Mouse (Mus musculus) CH12.LX (cell line): ENCODE measurements around the gene Bco2. TPM values are rescaled to one million over a fixed set of nuclear protein-coding genes. Genes with fewer than 3 reads are reported as not detected.

ENCODE experiments used
- polyA plus RNA-seq: library from polyadenylated mRNA; unstranded; fragments of >175 nt; gene quantifications from 2 replicates; pipeline ENCODE4 v1.2.1, GENCODE M21; 2012; ENCODE audit warnings: low read depth; ENCODE audit not compliant: insufficient read length
- total RNA-seq, 2 experiments: library from RNA; depleted of rRNA; stranded (reverse); fragments of 300-350 nt in 1 of 2; fragments of >200 nt in 1 of 2; gene quantifications; 2 replicates each; pipeline ENCODE4 v1.2.3; 2012 to 2014

Gene Bco2
- total and polyA plus RNA-seq, 3 experiments = 0.68 to 1.2 (median 0.93) TPM

Other genes starting within 250 kb of the Bco2 start
- gene Rpl10-ps3, start 210.2 kb downstream of the Bco2 start, total RNA-seq (2012; rRNA removed) = 245 and 373 TPM in 2 replicates
- gene Rpl10-ps3, start 210.2 kb downstream of the Bco2 start, total RNA-seq (2014; rRNA removed) = 1,294 and 1,369 TPM in 2 replicates
- gene Rpl10-ps3, start 210.2 kb downstream of the Bco2 start, polyA plus RNA-seq = 2,015 and 2,259 TPM in 2 replicates
- gene Plet1, start 60.7 kb downstream of the Bco2 start, total RNA-seq (2012; rRNA removed) = 0.08 TPM in 1 of 2 replicates, not detected in the other
- not detected in 2 replicates for gene Plet1, start 60.7 kb downstream of the Bco2 start, total RNA-seq (2014; rRNA removed)
- gene Plet1, start 60.7 kb downstream of the Bco2 start, polyA plus RNA-seq = 0.19 TPM in 1 of 2 replicates, not detected in the other
- 35.3 and 37.9 TPM in 2 replicates for gene Pts, start 26.5 kb downstream of the Bco2 start, total RNA-seq (2012; rRNA removed)
- gene Pts, start 26.5 kb downstream of the Bco2 start, total RNA-seq (2014; rRNA removed) = 89.4 and 91.8 TPM in 2 replicates
- 35.4 and 37.7 TPM in 2 replicates for gene Pts, start 26.5 kb downstream of the Bco2 start, polyA plus RNA-seq
- 0.59 and 0.63 TPM in 2 replicates for gene Il18, start 354 bp downstream of the Bco2 start, total RNA-seq (2012; rRNA removed)
- 0.70 and 0.98 TPM in 2 replicates for gene Il18, start 354 bp downstream of the Bco2 start, total RNA-seq (2014; rRNA removed)
- 0.56 TPM in 1 of 2 replicates, not detected in the other for gene Il18, start 354 bp downstream of the Bco2 start, polyA plus RNA-seq
- gene Tex12, start 6.1 kb upstream of the Bco2 start, total RNA-seq (2012; rRNA removed) = not detected in 2 replicates
- gene Tex12, start 6.1 kb upstream of the Bco2 start, total RNA-seq (2014; rRNA removed) = not detected in 2 replicates
- not detected in 2 replicates for gene Tex12, start 6.1 kb upstream of the Bco2 start, polyA plus RNA-seq
- gene Sdhd, start 48.6 kb upstream of the Bco2 start, total RNA-seq (2012; rRNA removed) = 215 and 261 TPM in 2 replicates
- 407 and 435 TPM in 2 replicates for gene Sdhd, start 48.6 kb upstream of the Bco2 start, total RNA-seq (2014; rRNA removed)
- gene Sdhd, start 48.6 kb upstream of the Bco2 start, polyA plus RNA-seq = 220 and 240 TPM in 2 replicates
- 160 and 183 TPM in 2 replicates for gene Timm8b, start 48.7 kb upstream of the Bco2 start, total RNA-seq (2012; rRNA removed)
- 244 and 249 TPM in 2 replicates for gene Timm8b, start 48.7 kb upstream of the Bco2 start, total RNA-seq (2014; rRNA removed)
- 119 and 155 TPM in 2 replicates for gene Timm8b, start 48.7 kb upstream of the Bco2 start, polyA plus RNA-seq
- 1.8 and 2.4 TPM in 2 replicates for gene Pih1d2, start 62.1 kb upstream of the Bco2 start, total RNA-seq (2012; rRNA removed)
- gene Pih1d2, start 62.1 kb upstream of the Bco2 start, total RNA-seq (2014; rRNA removed) = 4.8 and 5.5 TPM in 2 replicates
- gene Pih1d2, start 62.1 kb upstream of the Bco2 start, polyA plus RNA-seq = 2.8 and 3.2 TPM in 2 replicates
- 9.6 and 10.0 TPM in 2 replicates for gene Nkapd1, start 62.3 kb upstream of the Bco2 start, total RNA-seq (2012; rRNA removed)
- 13.5 and 13.7 TPM in 2 replicates for gene Nkapd1, start 62.3 kb upstream of the Bco2 start, total RNA-seq (2014; rRNA removed)
- 36.7 and 38.4 TPM in 2 replicates for gene Nkapd1, start 62.3 kb upstream of the Bco2 start, polyA plus RNA-seq
- gene Dlat, start 104.6 kb upstream of the Bco2 start, total RNA-seq (2012; rRNA removed) = 45.2 and 49.6 TPM in 2 replicates
- 67.5 and 81.5 TPM in 2 replicates for gene Dlat, start 104.6 kb upstream of the Bco2 start, total RNA-seq (2014; rRNA removed)
- gene Dlat, start 104.6 kb upstream of the Bco2 start, polyA plus RNA-seq = 53.4 and 55.7 TPM in 2 replicates
- gene Dixdc1, start 184.3 kb upstream of the Bco2 start, total RNA-seq (2012; rRNA removed) = 0.04 and 0.13 TPM in 2 replicates
- gene Dixdc1, start 184.3 kb upstream of the Bco2 start, total RNA-seq (2014; rRNA removed) = 0.15 and 0.23 TPM in 2 replicates
- 0.19 and 0.21 TPM in 2 replicates for gene Dixdc1, start 184.3 kb upstream of the Bco2 start, polyA plus RNA-seq
- gene 2310030G06Rik, start 191.4 kb upstream of the Bco2 start, total RNA-seq (2012; rRNA removed) = not detected in 2 replicates
- not detected in 2 replicates for gene 2310030G06Rik, start 191.4 kb upstream of the Bco2 start, total RNA-seq (2014; rRNA removed)
- gene 2310030G06Rik, start 191.4 kb upstream of the Bco2 start, polyA plus RNA-seq = not detected in 2 replicates
- not detected in 2 replicates for gene Cryab, start 196.1 kb upstream of the Bco2 start, total RNA-seq (2012; rRNA removed)
- gene Cryab, start 196.1 kb upstream of the Bco2 start, total RNA-seq (2014; rRNA removed) = not detected in 2 replicates
- not detected in 2 replicates for gene Cryab, start 196.1 kb upstream of the Bco2 start, polyA plus RNA-seq
- gene Hspb2, start 197.2 kb upstream of the Bco2 start, total RNA-seq (2012; rRNA removed) = not detected in 2 replicates
- gene Hspb2, start 197.2 kb upstream of the Bco2 start, total RNA-seq (2014; rRNA removed) = not detected in 2 replicates
- not detected in 2 replicates for gene Hspb2, start 197.2 kb upstream of the Bco2 start, polyA plus RNA-seq
- 5.5 and 5.6 TPM in 2 replicates for gene Fdxacb1, start 213.1 kb upstream of the Bco2 start, total RNA-seq (2012; rRNA removed)
- 9.5 and 10.6 TPM in 2 replicates for gene Fdxacb1, start 213.1 kb upstream of the Bco2 start, total RNA-seq (2014; rRNA removed)
- gene Fdxacb1, start 213.1 kb upstream of the Bco2 start, polyA plus RNA-seq = 7.5 and 8.5 TPM in 2 replicates
- 24.4 and 25.7 TPM in 2 replicates for gene Alg9, start 219.8 kb upstream of the Bco2 start, total RNA-seq (2012; rRNA removed)
- gene Alg9, start 219.8 kb upstream of the Bco2 start, total RNA-seq (2014; rRNA removed) = 31.4 and 40.1 TPM in 2 replicates
- gene Alg9, start 219.8 kb upstream of the Bco2 start, polyA plus RNA-seq = 31.1 and 39.6 TPM in 2 replicates
- gene 1110032A03Rik, start 220.3 kb upstream of the Bco2 start, total RNA-seq (2012; rRNA removed) = 6.3 and 7.7 TPM in 2 replicates
- 11.3 and 11.7 TPM in 2 replicates for gene 1110032A03Rik, start 220.3 kb upstream of the Bco2 start, total RNA-seq (2014; rRNA removed)
- gene 1110032A03Rik, start 220.3 kb upstream of the Bco2 start, polyA plus RNA-seq = 9.0 and 9.4 TPM in 2 replicates